Mouse (Mus musculus) forebrain, embryonic 15.5 days (tissue): ENCODE results near the gene Cops4. TPM values are rescaled to one million over a fixed set of nuclear protein-coding genes. Genes with fewer than 3 reads are reported as not detected.

Source experiments
- ATAC-seq: fragments of 200-750 bp; cut with Nextera tagmentation; replicated peaks from 2 replicates; pipeline ENCODE4 v1.8.0; 2017; ENCODE audit warnings: mild to moderate bottlenecking, moderate TSS enrichment, moderate library complexity
- H3K27ac ChIP-seq: fragments of 300-500 bp; sonication (generic); replicated peaks from 2 replicates; pipeline ENCODE4 v1.5.1; 2015; ENCODE audit warnings: mild to moderate bottlenecking, inconsistent platforms
- H3K27me3 ChIP-seq: fragments of 300-500 bp; sonication (generic); 2 replicates; pipeline ENCODE4 v1.6.1; 2015; ENCODE audit warnings: inconsistent platforms
- H3K36me3 ChIP-seq: fragments of 300-500 bp; sonication (generic); 2 replicates; pipeline ENCODE4 v1.6.1; 2015; ENCODE audit warnings: mild to moderate bottlenecking, inconsistent platforms
- H3K4me1 ChIP-seq: fragments of 300-500 bp; sonication (generic); 2 replicates; pipeline ENCODE4 v1.6.1; 2015; ENCODE audit warnings: inconsistent platforms
- H3K4me2 ChIP-seq: fragments of 300-500 bp; sonication (generic); replicated peaks from 2 replicates; pipeline ENCODE4 v1.6.1; 2015; ENCODE audit warnings: mild to moderate bottlenecking, inconsistent platforms
- H3K4me3 ChIP-seq: fragments of 300-500 bp; sonication (generic); 2 replicates; pipeline ENCODE4 v1.5.1; 2015; ENCODE audit warnings: mild to moderate bottlenecking, inconsistent platforms
- H3K9ac ChIP-seq: fragments of 300-500 bp; sonication (generic); replicated peaks from 2 replicates; pipeline ENCODE4 v1.6.1; 2015; ENCODE audit warnings: mild to moderate bottlenecking, inconsistent platforms
- H3K9me3 ChIP-seq: fragments of 300-500 bp; sonication (generic); 2 replicates; pipeline ENCODE4 v1.6.1; 2016; ENCODE audit warnings: inconsistent platforms
- WGBS: fragments of 180-500 bp; shearing (Covaris S2); methylation state at CpG from one replicate; pipeline ENCODE4 v1.1.7; 2015; ENCODE audit warnings: mixed read lengths; 5-methylcytosine and 5-hydroxymethylcytosine counted together
- polyA plus RNA-seq: library from polyadenylated mRNA; unstranded; fragments of >200 nt; fragmentation: Nextera tagmentation; extraction: Ambion mirVana; gene quantifications from 2 replicates; pipeline ENCODE4 v1.2.1, GENCODE M21; 2015

Gene Cops4
- polyA plus RNA-seq = 186 and 192 TPM in 2 replicates

- under 1% methylated on average over 64 of the region's 64 CpGs for WGBS
- peak; percentile 100 for ATAC-seq
Measured at GRCm38 (mm10) chr5:100518049-100519026, at the start of gene Cops4. Gene Cops4, plus strand, starts transcription at chr5:100518309.

GRCm38 (mm10) chr5:100476328-100476727 lies 41.8 kb upstream of the Cops4 start:
- no peaks in the 10 kb centered on the region for H3K4me1 ChIP-seq
- ATAC-seq = no peak
- no peak overlapping the region for H3K9ac ChIP-seq
- H3K36me3 ChIP-seq = no peaks in the 10 kb centered on the region; the same call in 1 of the 2 replicates
- no peaks in the 10 kb centered on the region for H3K9me3 ChIP-seq
- H3K27me3 ChIP-seq = no peaks in the 10 kb centered on the region
- WGBS = 83% methylated on average over 3 of the region's 3 CpGs
- no peak overlapping the region for H3K27ac ChIP-seq
- no peak overlapping the region for H3K4me3 ChIP-seq
- no peak overlapping the region for H3K4me2 ChIP-seq

More at GRCm38 (mm10) chr5:100518049-100519026, at the start of gene Cops4:
- Histone ChIP-seq H3K9ac (peak within 1 kb of the TSS; percentile 65), H3K4me2 (peak within 1 kb of the TSS; percentile 69), H3K9me3 (no peaks in the 10 kb centered on the region), H3K36me3 (no peaks in the 10 kb centered on the region), H3K4me1 (peaks cover 24% of the 10 kb centered on the region), H3K27me3 (no peaks in the 10 kb centered on the region), H3K27ac (peak within 1 kb of the TSS; percentile 78), H3K4me3 (peak within 1 kb of the TSS; percentile 56)

- H3K27ac ChIP-seq = no peak overlapping the region
- no peak for ATAC-seq
- H3K4me3 ChIP-seq = no peak overlapping the region
- no peaks in the 10 kb centered on the region for H3K27me3 ChIP-seq
- H3K9me3 ChIP-seq = no peaks in the 10 kb centered on the region
- H3K9ac ChIP-seq = no peak overlapping the region
- no peaks in the 10 kb centered on the region; the same call in 1 of the 2 replicates for H3K36me3 ChIP-seq
- 90% methylated on average over 9 of the region's 9 CpGs for WGBS
- no peak overlapping the region for H3K4me2 ChIP-seq
- no peaks in the 10 kb centered on the region for H3K4me1 ChIP-seq
Measured at GRCm38 (mm10) chr5:100477604-100478003, 40.5 kb upstream of the Cops4 start.

- Histone ChIP-seq H3K27me3 (no peaks in the 10 kb centered on the region), H3K9ac (no peak overlapping the region), H3K27ac (no peak overlapping the region), H3K4me2 (no peak overlapping the region), H3K4me3 (no peak overlapping the region), H3K9me3 (no peaks in the 10 kb centered on the region), H3K4me1 (no peaks in the 10 kb centered on the region), H3K36me3 (peaks cover 4% of the 10 kb centered on the region; the same call in 1 of the 2 replicates)
- ATAC-seq = no peak
Measured at GRCm38 (mm10) chr5:100483569-100483968, 34.5 kb upstream of the Cops4 start.

- H3K9ac ChIP-seq = no peak overlapping the region
- WGBS = 94% methylated on average over 2 of the region's 2 CpGs
- H3K27me3 ChIP-seq = no peaks in the 10 kb centered on the region
- no peaks in the 10 kb centered on the region for H3K9me3 ChIP-seq
- H3K4me3 ChIP-seq = no peak overlapping the region
- H3K4me2 ChIP-seq = no peak overlapping the region
- H3K36me3 ChIP-seq = peaks cover 4% of the 10 kb centered on the region; the same call in 1 of the 2 replicates
- ATAC-seq = no peak
- H3K4me1 ChIP-seq = no peaks in the 10 kb centered on the region
- no peak overlapping the region for H3K27ac ChIP-seq
Measured at GRCm38 (mm10) chr5:100487120-100487519, 31.0 kb upstream of the Cops4 start.

GRCm38 (mm10) chr5:100488231-100488630 lies 29.9 kb upstream of the Cops4 start:
- Histone ChIP-seq H3K27ac (no peak overlapping the region), H3K9me3 (no peaks in the 10 kb centered on the region), H3K4me1 (no peaks in the 10 kb centered on the region), H3K36me3 (peaks cover 4% of the 10 kb centered on the region; the same call in 1 of the 2 replicates), H3K4me2 (no peak overlapping the region), H3K4me3 (no peak overlapping the region), H3K27me3 (no peaks in the 10 kb centered on the region), H3K9ac (no peak overlapping the region)
- no peak for ATAC-seq
- WGBS = 95% methylated on average over 3 of the region's 3 CpGs

- WGBS = 90% methylated on average over 2 of the region's 2 CpGs
- H3K36me3 ChIP-seq = peaks cover 4% of the 10 kb centered on the region; the same call in 1 of the 2 replicates
- H3K27me3 ChIP-seq = no peaks in the 10 kb centered on the region
- no peaks in the 10 kb centered on the region for H3K9me3 ChIP-seq
- no peak overlapping the region for H3K4me3 ChIP-seq
- H3K4me2 ChIP-seq = no peak overlapping the region
- H3K4me1 ChIP-seq = no peaks in the 10 kb centered on the region
- no peak overlapping the region for H3K27ac ChIP-seq
- H3K9ac ChIP-seq = no peak overlapping the region
- no peak for ATAC-seq
Measured at GRCm38 (mm10) chr5:100489340-100489739, 28.8 kb upstream of the Cops4 start.

GRCm38 (mm10) chr5:100491704-100492103 lies 26.4 kb upstream of the Cops4 start:
- Histone ChIP-seq H3K9me3 (no peaks in the 10 kb centered on the region), H3K4me3 (no peak overlapping the region), H3K4me2 (no peak overlapping the region), H3K36me3 (no peaks in the 10 kb centered on the region), H3K4me1 (no peaks in the 10 kb centered on the region), H3K27me3 (no peaks in the 10 kb centered on the region), H3K27ac (no peak overlapping the region), H3K9ac (no peak overlapping the region)
- WGBS = 53% methylated on average over 4 of the region's 4 CpGs
- ATAC-seq = no peak

- H3K27ac ChIP-seq = peak overlapping the region; percentile 67
- peaks cover 23% of the 10 kb centered on the region for H3K4me1 ChIP-seq
- no peaks in the 10 kb centered on the region for H3K9me3 ChIP-seq
- H3K36me3 ChIP-seq = no peaks in the 10 kb centered on the region
- peak overlapping the region; percentile 80 for H3K4me3 ChIP-seq
- 1% methylated on average over 45 of the region's 46 CpGs for WGBS
- peak overlapping the region; percentile 92 for H3K4me2 ChIP-seq
- no peaks in the 10 kb centered on the region for H3K27me3 ChIP-seq
- peak overlapping the region; percentile 79 for H3K9ac ChIP-seq
- peak; percentile 70 for ATAC-seq
Measured at GRCm38 (mm10) chr5:100498436-100499180, 19.5 kb upstream of the Cops4 start.

GRCm38 (mm10) chr5:100499243-100499642 lies 18.9 kb upstream of the Cops4 start:
- peak overlapping the region; percentile 76 for H3K27ac ChIP-seq
- 20% methylated on average over 2 of the region's 2 CpGs for WGBS
- peak overlapping the region; percentile 52 for H3K9ac ChIP-seq
- no peaks in the 10 kb centered on the region for H3K27me3 ChIP-seq
- no peak for ATAC-seq
- no peaks in the 10 kb centered on the region for H3K36me3 ChIP-seq
- H3K4me3 ChIP-seq = peak overlapping the region; percentile 80
- no peaks in the 10 kb centered on the region for H3K9me3 ChIP-seq
- H3K4me2 ChIP-seq = peak overlapping the region; percentile 92
- peaks cover 23% of the 10 kb centered on the region for H3K4me1 ChIP-seq

- peak overlapping the region; percentile 52 for H3K9ac ChIP-seq
- peaks cover 23% of the 10 kb centered on the region for H3K4me1 ChIP-seq
- WGBS = under 1% methylated on average over 33 of the region's 41 CpGs
- peak; percentile 14; the same call in 1 of the 2 replicates for ATAC-seq
- H3K9me3 ChIP-seq = no peaks in the 10 kb centered on the region
- no peaks in the 10 kb centered on the region for H3K36me3 ChIP-seq
- peak overlapping the region; percentile 92 for H3K4me2 ChIP-seq
- peak overlapping the region; percentile 80 for H3K4me3 ChIP-seq
- H3K27me3 ChIP-seq = no peaks in the 10 kb centered on the region
- peak overlapping the region; percentile 76 for H3K27ac ChIP-seq
Measured at GRCm38 (mm10) chr5:100499831-100500304, 18.2 kb upstream of the Cops4 start.
